In genomic region chr2:132269217-132269616, GRCm38 (mm10) we compare ENCODE assay signal across 9 mouse cellular contexts. TPM values are rescaled to one million over a fixed set of nuclear protein-coding genes. Genes with fewer than 3 reads are reported as not detected.
A peak's percentile ranks its signal among the peaks of the same experiment; 100 is the strongest.
DNase-seq lines count a peak whose midpoint lies in the region; ATAC-seq and TF ChIP-seq lines count a peak whose summit lies in the region.
"Had no signal": no experiment of that assay in that cellular context is flagged by ENCODE, and none has a peak within 500 bp of the region (broad histone marks: within the 10 kb centered on the region; RNA-seq: fewer than 3 reads in every experiment).

No protein-coding gene starts in this region.

- H3K9me3 ChIP-seq in hindbrain, postnatal 0 days (ENCODE audit: low read length): no peaks in the 10 kb centered on the region
- H3K9me3 ChIP-seq in hindbrain, embryonic 13.5 days: no peaks in the 10 kb centered on the region
- H3K9me3 ChIP-seq in neural tube, embryonic 15.5 days (replicated peaks): no peaks in the 10 kb centered on the region
- H3K9me3 ChIP-seq: limb, embryonic 15.5 days; neural tube, embryonic 12.5 days had no signal

- no peaks in the 10 kb centered on the region for H3K36me3 ChIP-seq in hindbrain, postnatal 0 days (ENCODE audit: insufficient read depth, low read length)
- no peaks in the 10 kb centered on the region for H3K36me3 ChIP-seq in hindbrain, embryonic 13.5 days
- no peaks in the 10 kb centered on the region for H3K36me3 ChIP-seq in macrophage (ENCODE audit: inconsistent target)
- H3K36me3 ChIP-seq in neural tube, embryonic 15.5 days: no peaks in the 10 kb centered on the region
- H3K36me3 ChIP-seq: limb, embryonic 15.5 days had no signal

- peak overlapping the region; percentile 16; the same call in 1 of the 2 replicates for H3K27ac ChIP-seq in hindbrain, postnatal 0 days
- H3K27ac ChIP-seq in hindbrain, embryonic 13.5 days: no peak overlapping the region
- H3K27ac ChIP-seq in macrophage: peak overlapping the region; percentile 22
- no peak overlapping the region for H3K27ac ChIP-seq in neural tube, embryonic 15.5 days (replicated peaks)
- H3K27ac ChIP-seq: limb, embryonic 15.5 days; neural tube, embryonic 12.5 days had no signal

- WGBS in hindbrain, postnatal 0 days: 87% methylated on average over 3 of the region's 3 CpGs
- WGBS in hindbrain, embryonic 13.5 days: 95% methylated on average over 3 of the region's 3 CpGs
- WGBS in macrophage (ENCODE audit: missing documents): 28% methylated on average over 3 of the region's 3 CpGs
- 89% methylated on average over 3 of the region's 3 CpGs for WGBS in neural tube, embryonic 15.5 days

- no peak for DNase-seq in hindbrain, postnatal 0 days (ENCODE audit: low spot score)
- DNase-seq in urinary bladder, postnatal 4 days (ENCODE audit: low spot score in 2 of 2): no peak

- TF ChIP-seq CTCF in hindbrain, postnatal 0 days (IDR thresholded peaks at IDR 0.05; ENCODE audit: low read depth): no peak

- H3K4me3 ChIP-seq in hindbrain, postnatal 0 days (ENCODE audit: low read length): no peak overlapping the region
- no peak overlapping the region for H3K4me3 ChIP-seq in hindbrain, embryonic 13.5 days
- no peak overlapping the region for H3K4me3 ChIP-seq in macrophage (ENCODE audit: inconsistent target)
- H3K4me3 ChIP-seq in neural tube, embryonic 15.5 days (replicated peaks): no peak overlapping the region
- H3K4me3 ChIP-seq: limb, embryonic 15.5 days; neural tube, embryonic 12.5 days had no signal

- H3K4me2 ChIP-seq in hindbrain, postnatal 0 days (ENCODE audit: low read depth, low read length): no peak overlapping the region
- no peak overlapping the region for H3K4me2 ChIP-seq in hindbrain, embryonic 13.5 days
- no peak overlapping the region for H3K4me2 ChIP-seq in neural tube, embryonic 15.5 days
- H3K4me2 ChIP-seq: limb, embryonic 15.5 days; neural tube, embryonic 12.5 days had no signal

- ATAC-seq in hindbrain, postnatal 0 days: no peak
- no peak for ATAC-seq in hindbrain, embryonic 13.5 days (ENCODE audit: low FRiP score)
- ATAC-seq in CD4-positive, CD25-positive, alpha-beta regulatory T cell, adult 4 months: peak; percentile 71
- ATAC-seq in common myeloid progenitor, adult 5-6 weeks (replicated peaks; ENCODE audit: low read depth, poor library complexity, severe bottlenecking): peak; percentile 77
- no peak for ATAC-seq in neural tube, embryonic 15.5 days (ENCODE audit: low FRiP score)

- no peak overlapping the region for H3K9ac ChIP-seq in hindbrain, postnatal 0 days (replicated peaks; ENCODE audit: low read length)
- H3K9ac ChIP-seq in hindbrain, embryonic 13.5 days: no peak overlapping the region
- no peak overlapping the region for H3K9ac ChIP-seq in neural tube, embryonic 15.5 days (replicated peaks)
- H3K9ac ChIP-seq: limb, embryonic 15.5 days; neural tube, embryonic 12.5 days had no signal

- H3K27me3 ChIP-seq in hindbrain, postnatal 0 days (ENCODE audit: insufficient read depth, low read length): no peaks in the 10 kb centered on the region
- H3K27me3 ChIP-seq in hindbrain, embryonic 13.5 days: no peaks in the 10 kb centered on the region
- H3K27me3 ChIP-seq in neural tube, embryonic 15.5 days (replicated peaks): no peaks in the 10 kb centered on the region
- H3K27me3 ChIP-seq: limb, embryonic 15.5 days; neural tube, embryonic 12.5 days had no signal

- H3K79me2 ChIP-seq in macrophage (ENCODE audit: inconsistent target): peaks cover 99% of the 10 kb centered on the region

- no peaks in the 10 kb centered on the region for H3K4me1 ChIP-seq in hindbrain, postnatal 0 days (ENCODE audit: insufficient read depth, low read length)
- H3K4me1 ChIP-seq in hindbrain, embryonic 13.5 days (replicated peaks): peaks cover 15% of the 10 kb centered on the region
- peaks cover 14% of the 10 kb centered on the region for H3K4me1 ChIP-seq in neural tube, embryonic 15.5 days

RNA-seq across cellular contexts. Expression of gene Cds2, which starts 6.3 kb away (rescaled TPM):
- total RNA-seq in hindbrain, postnatal 0 days (2014; rRNA removed): 134 and 143 TPM in 2 replicates
- 38.7 and 39.2 TPM in 2 replicates for polyA plus RNA-seq in hindbrain, postnatal 0 days (2015; fragmentation: Nextera tagmentation; extraction: Ambion mirVana)
- polyA plus RNA-seq in hindbrain, embryonic 13.5 days (2015; fragmentation: Nextera tagmentation; extraction: Ambion mirVana): 34.6 and 39.3 TPM in 2 replicates
- 10 to 100 TPM; 19.5 to 25.8 TPM for polyA plus RNA-seq in CD4-positive, CD25-positive, alpha-beta regulatory T cell, adult 4 months (2017; shearing (Covaris generic))
- total RNA-seq in common myeloid progenitor, adult 5-6 weeks (2017): 8.6 and 14.6 TPM in 2 replicates
- total RNA-seq in macrophage (2018; cell fraction: chromatin; rRNA removed): 100 to 1,000 TPM in 8 of 26 experiments, 10 to 100 TPM in 18; 17.6 to 118 (median 84.2) TPM
- 10 to 100 TPM; 41.5 to 83.2 (median 60.9) TPM for total RNA-seq in macrophage (2018; cell fraction: cytosol; rRNA removed)
- total RNA-seq in macrophage (2018; cell fraction: nucleus; rRNA removed): 100 to 1,000 TPM in 16 of 26 experiments, 10 to 100 TPM in 10; 58.3 to 168 (median 104) TPM
- 27.8 to 48.0 TPM (median 34.4 TPM) in 3 replicates for polyA plus RNA-seq in macrophage (2018)
- 49.4 and 57.8 TPM in 2 replicates for polyA plus RNA-seq in neural tube, embryonic 15.5 days (2015; fragmentation: Nextera tagmentation; extraction: Ambion mirVana)

RNA-seq across cellular contexts. Expression of gene Pcna, which starts 16.1 kb away (rescaled TPM):
- total RNA-seq in hindbrain, postnatal 0 days (2014; rRNA removed): 140 and 174 TPM in 2 replicates
- polyA plus RNA-seq in hindbrain, postnatal 0 days (2015; fragmentation: Nextera tagmentation; extraction: Ambion mirVana): 130 and 131 TPM in 2 replicates
- polyA plus RNA-seq in hindbrain, embryonic 13.5 days (2015; fragmentation: Nextera tagmentation; extraction: Ambion mirVana): 115 and 119 TPM in 2 replicates
- 100 to 1,000 TPM; 137 to 146 TPM for polyA plus RNA-seq in CD4-positive, CD25-positive, alpha-beta regulatory T cell, adult 4 months (2017; shearing (Covaris generic))
- total RNA-seq in common myeloid progenitor, adult 5-6 weeks (2017): 619 and 635 TPM in 2 replicates
- 100 to 1,000 TPM in 6 of 26 experiments, 10 to 100 TPM in 20; 41.5 to 158 (median 77.7) TPM for total RNA-seq in macrophage (2018; cell fraction: chromatin; rRNA removed)
- total RNA-seq in macrophage (2018; cell fraction: cytosol; rRNA removed): 100 to 1,000 TPM; 209 to 316 (median 252) TPM
- 100 to 1,000 TPM in 23 of 26 experiments, 10 to 100 TPM in 3; 77.9 to 298 (median 112) TPM for total RNA-seq in macrophage (2018; cell fraction: nucleus; rRNA removed)
- 211 to 931 TPM (median 452 TPM) in 3 replicates for polyA plus RNA-seq in macrophage (2018)
- 98.3 and 150 TPM in 2 replicates for polyA plus RNA-seq in neural tube, embryonic 15.5 days (2015; fragmentation: Nextera tagmentation; extraction: Ambion mirVana)

RNA-seq across cellular contexts. Expression of gene Tmem230, which starts 21.6 kb away (rescaled TPM):
- total RNA-seq in hindbrain, postnatal 0 days (2014; rRNA removed): 39.1 and 44.3 TPM in 2 replicates
- polyA plus RNA-seq in hindbrain, postnatal 0 days (2015; fragmentation: Nextera tagmentation; extraction: Ambion mirVana): 43.3 and 43.8 TPM in 2 replicates
- 50.4 TPM in 2 replicates for polyA plus RNA-seq in hindbrain, embryonic 13.5 days (2015; fragmentation: Nextera tagmentation; extraction: Ambion mirVana)
- 10 to 100 TPM; 30.1 to 39.8 TPM for polyA plus RNA-seq in CD4-positive, CD25-positive, alpha-beta regulatory T cell, adult 4 months (2017; shearing (Covaris generic))
- total RNA-seq in common myeloid progenitor, adult 5-6 weeks (2017): 33.5 and 41.2 TPM in 2 replicates
- 10 to 100 TPM in 24 of 26 experiments, 1 to 10 TPM in 2; 5.2 to 51.6 (median 25.6) TPM for total RNA-seq in macrophage (2018; cell fraction: chromatin; rRNA removed)
- total RNA-seq in macrophage (2018; cell fraction: cytosol; rRNA removed): 10 to 100 TPM; 39.6 to 64.0 (median 54.0) TPM
- 10 to 100 TPM; 22.8 to 94.8 (median 41.2) TPM for total RNA-seq in macrophage (2018; cell fraction: nucleus; rRNA removed)
- polyA plus RNA-seq in macrophage (2018): 48.4 to 82.0 TPM (median 65.1 TPM) in 3 replicates
- 40.8 and 42.8 TPM in 2 replicates for polyA plus RNA-seq in neural tube, embryonic 15.5 days (2015; fragmentation: Nextera tagmentation; extraction: Ambion mirVana)

Comparison
In these comparisons a context has a peak if more than half of its experiments do, and no peak if none do; other contexts are left out.
1. H3K27ac ChIP-seq: peak in hindbrain, postnatal 0 days (single experiment) and macrophage (single experiment); none in hindbrain, embryonic 13.5 days (single experiment) and neural tube, embryonic 15.5 days (single experiment).
2. ATAC-seq: peak in CD4-positive, CD25-positive, alpha-beta regulatory T cell, adult 4 months (single experiment) and common myeloid progenitor, adult 5-6 weeks (single experiment); none in hindbrain, postnatal 0 days (single experiment), hindbrain, embryonic 13.5 days (single experiment) and neural tube, embryonic 15.5 days (single experiment).